Mouse (Mus musculus): ENCODE data around the gene Ddx21. TPM values are rescaled to one million over a fixed set of nuclear protein-coding genes. Genes with fewer than 3 reads are reported as not detected.

Ddx21 gene
- polyA plus RNA-seq, 1 experiment from 2014 or later, result 9.6 TPM

GRCm38 (mm10) chr10:62555705-62556557 lies 46.1 kb downstream of the Ddx21 start:
- Histone ChIP-seq H3K27me3 (replicated peaks; ENCODE audit: control insufficient read depth, insufficient read depth, low read length) (no peaks in the 10 kb centered on the region), H3K36me3 (ENCODE audit: control insufficient read depth, insufficient read depth) (peaks cover 19% of the 10 kb centered on the region), H3K4me2 (replicated peaks; ENCODE audit: low read depth) (no peak overlapping the region), H3K4me1 (replicated peaks; ENCODE audit: control insufficient read depth, insufficient read depth, low read length) (no peaks in the 10 kb centered on the region), H3K9ac (ENCODE audit: low read depth, low read length) (no peak overlapping the region), H3K9me3 (ENCODE audit: control insufficient read depth) (no peaks in the 10 kb centered on the region), H3K27ac (ENCODE audit: low read depth, low read length) (no peak overlapping the region), H3K4me3 (ENCODE audit: low read depth, low read length) (no peak overlapping the region)
- 75% methylated on average over 11 of the region's 11 CpGs for WGBS
- ATAC-seq, result no peak
- TF ChIP-seq CTCF (IDR thresholded peaks at IDR 0.05; ENCODE audit: low read depth), result peak; percentile 33

GRCm38 (mm10) chr10:62553611-62554091 lies 48.4 kb downstream of the Ddx21 start:
- TF ChIP-seq CTCF (IDR thresholded peaks at IDR 0.05; ENCODE audit: low read depth), result no peak
- no peak overlapping the region for H3K9ac ChIP-seq (ENCODE audit: low read depth, low read length)
- peaks cover under 1% of the 10 kb centered on the region; the same call in 1 of the 2 replicates for H3K36me3 ChIP-seq (ENCODE audit: control insufficient read depth, insufficient read depth)
- no peak overlapping the region for H3K4me2 ChIP-seq (replicated peaks; ENCODE audit: low read depth)
- H3K4me3 ChIP-seq (ENCODE audit: low read depth, low read length), result no peak overlapping the region
- no peaks in the 10 kb centered on the region for H3K4me1 ChIP-seq (replicated peaks; ENCODE audit: control insufficient read depth, insufficient read depth, low read length)
- H3K27ac ChIP-seq (ENCODE audit: low read depth, low read length), result no peak overlapping the region
- no peaks in the 10 kb centered on the region for H3K27me3 ChIP-seq (replicated peaks; ENCODE audit: control insufficient read depth, insufficient read depth, low read length)
- WGBS, result 78% methylated on average over 12 of the region's 12 CpGs
- no peaks in the 10 kb centered on the region for H3K9me3 ChIP-seq (ENCODE audit: control insufficient read depth)
- no peak for ATAC-seq

GRCm38 (mm10) chr10:62550787-62551300 lies 51.2 kb downstream of the Ddx21 start:
- TF ChIP-seq CTCF (IDR thresholded peaks at IDR 0.05; ENCODE audit: low read depth), result no peak
- no peak for ATAC-seq
- H3K9me3 ChIP-seq (ENCODE audit: control insufficient read depth), result no peaks in the 10 kb centered on the region
- H3K27ac ChIP-seq (ENCODE audit: low read depth, low read length), result no peak overlapping the region
- H3K4me3 ChIP-seq (ENCODE audit: low read depth, low read length), result no peak overlapping the region
- no peak overlapping the region for H3K9ac ChIP-seq (ENCODE audit: low read depth, low read length)
- no peaks in the 10 kb centered on the region for H3K4me1 ChIP-seq (replicated peaks; ENCODE audit: control insufficient read depth, insufficient read depth, low read length)
- H3K27me3 ChIP-seq (replicated peaks; ENCODE audit: control insufficient read depth, insufficient read depth, low read length), result no peaks in the 10 kb centered on the region
- 81% methylated on average over 7 of the region's 7 CpGs for whole genome bisulfite sequencing
- H3K36me3 ChIP-seq (ENCODE audit: control insufficient read depth, insufficient read depth), result no peaks in the 10 kb centered on the region; the same call in 1 of the 2 replicates
- H3K4me2 ChIP-seq (replicated peaks; ENCODE audit: low read depth), result no peak overlapping the region

- Histone ChIP-seq H3K36me3 (ENCODE audit: control insufficient read depth, insufficient read depth) (no peaks in the 10 kb centered on the region; the same call in 1 of the 2 replicates), H3K9me3 (ENCODE audit: control insufficient read depth) (no peaks in the 10 kb centered on the region), H3K4me3 (ENCODE audit: low read depth, low read length) (no peak overlapping the region), H3K4me1 (replicated peaks; ENCODE audit: control insufficient read depth, insufficient read depth, low read length) (no peaks in the 10 kb centered on the region), H3K27me3 (replicated peaks; ENCODE audit: control insufficient read depth, insufficient read depth, low read length) (no peaks in the 10 kb centered on the region), H3K4me2 (replicated peaks; ENCODE audit: low read depth) (no peak overlapping the region), H3K9ac (ENCODE audit: low read depth, low read length) (no peak overlapping the region), H3K27ac (ENCODE audit: low read depth, low read length) (no peak overlapping the region)
- peak; percentile 61; the same call in 1 of the 2 replicates for ATAC-seq
- peak; percentile 80 for TF ChIP-seq CTCF (IDR thresholded peaks at IDR 0.05; ENCODE audit: low read depth)
- 22% methylated on average over 16 of the region's 16 CpGs for WGBS
Measured at GRCm38 (mm10) chr10:62549523-62550166, 52.4 kb downstream of the Ddx21 start.

- no peak for ATAC-seq
- Histone ChIP-seq H3K36me3 (ENCODE audit: control insufficient read depth, insufficient read depth) (no peaks in the 10 kb centered on the region), H3K4me1 (replicated peaks; ENCODE audit: control insufficient read depth, insufficient read depth, low read length) (no peaks in the 10 kb centered on the region), H3K27me3 (replicated peaks; ENCODE audit: control insufficient read depth, insufficient read depth, low read length) (no peaks in the 10 kb centered on the region), H3K9ac (ENCODE audit: low read depth, low read length) (no peak overlapping the region), H3K4me3 (ENCODE audit: low read depth, low read length) (no peak overlapping the region), H3K4me2 (replicated peaks; ENCODE audit: low read depth) (no peak overlapping the region), H3K27ac (ENCODE audit: low read depth, low read length) (no peak overlapping the region), H3K9me3 (ENCODE audit: control insufficient read depth) (no peaks in the 10 kb centered on the region)
- no peak for TF ChIP-seq CTCF (IDR thresholded peaks at IDR 0.05; ENCODE audit: low read depth)
- WGBS, result 55% methylated on average over 10 of the region's 10 CpGs
Measured at GRCm38 (mm10) chr10:62546441-62546840, 55.6 kb downstream of the Ddx21 start.

- H3K27ac ChIP-seq (ENCODE audit: low read depth, low read length), result no peak overlapping the region
- H3K27me3 ChIP-seq (replicated peaks; ENCODE audit: control insufficient read depth, insufficient read depth, low read length), result no peaks in the 10 kb centered on the region
- H3K36me3 ChIP-seq (ENCODE audit: control insufficient read depth, insufficient read depth), result no peaks in the 10 kb centered on the region
- no peak overlapping the region for H3K9ac ChIP-seq (ENCODE audit: low read depth, low read length)
- peak; percentile 20; the same call in 1 of the 2 replicates for TF ChIP-seq CTCF (IDR thresholded peaks at IDR 0.05; ENCODE audit: low read depth)
- ATAC-seq, result no peak
- no peaks in the 10 kb centered on the region for H3K9me3 ChIP-seq (ENCODE audit: control insufficient read depth)
- no peak overlapping the region for H3K4me2 ChIP-seq (replicated peaks; ENCODE audit: low read depth)
- no peaks in the 10 kb centered on the region for H3K4me1 ChIP-seq (replicated peaks; ENCODE audit: control insufficient read depth, insufficient read depth, low read length)
- no peak overlapping the region for H3K4me3 ChIP-seq (ENCODE audit: low read depth, low read length)
Measured at GRCm38 (mm10) chr10:62545759-62546158, 56.3 kb downstream of the Ddx21 start.

Measured in intestine, postnatal 0 days (tissue).